Mouse (Mus musculus): Measurements from ENCODE around the gene Mboat7.

The Mboat7 gene

DNA sequence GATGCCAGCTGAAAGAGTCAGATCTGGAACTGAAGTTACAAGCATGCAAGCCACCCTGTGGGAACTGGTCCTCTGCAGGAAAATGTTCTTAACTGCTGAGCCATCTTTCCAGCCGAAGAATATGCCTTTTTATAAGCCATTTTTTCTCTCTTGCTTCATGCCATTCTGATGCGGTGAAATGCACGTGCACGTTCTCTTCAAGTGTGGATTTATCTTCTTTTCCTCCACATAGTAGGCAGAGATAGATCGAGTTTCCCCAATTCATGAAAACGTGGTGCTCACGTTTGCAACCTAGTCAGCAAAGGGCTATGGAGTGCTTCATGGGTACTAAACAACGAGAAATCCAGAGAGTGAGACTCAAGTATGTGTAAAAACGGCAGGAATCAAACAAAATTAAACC lies 49.5 kb downstream of the Mboat7 start:
- no peak for DNase-seq (ENCODE audit: low spot score in 2 of 2)

DNA sequence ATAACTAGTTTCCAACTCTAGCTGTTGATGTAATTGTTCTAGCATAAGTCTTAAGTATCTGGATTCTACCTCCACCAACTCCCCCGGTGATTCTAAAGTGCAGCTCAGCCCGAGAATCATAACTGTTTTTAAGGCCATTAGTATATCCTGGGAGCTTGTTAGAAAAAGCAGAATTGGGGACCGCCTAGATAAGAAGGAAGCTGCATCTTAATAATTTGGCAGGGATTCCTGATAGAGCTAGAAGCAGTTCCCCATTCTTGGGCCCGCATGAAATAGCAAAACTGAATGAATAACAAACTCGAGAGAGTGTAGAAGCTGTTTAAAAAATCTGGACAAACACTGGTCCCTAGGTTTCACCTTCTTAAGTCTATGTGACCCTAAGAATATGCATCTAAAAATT lies 49.9 kb downstream of the Mboat7 start:
- no peak for DNase-seq (ENCODE audit: low spot score in 2 of 2)

DNA sequence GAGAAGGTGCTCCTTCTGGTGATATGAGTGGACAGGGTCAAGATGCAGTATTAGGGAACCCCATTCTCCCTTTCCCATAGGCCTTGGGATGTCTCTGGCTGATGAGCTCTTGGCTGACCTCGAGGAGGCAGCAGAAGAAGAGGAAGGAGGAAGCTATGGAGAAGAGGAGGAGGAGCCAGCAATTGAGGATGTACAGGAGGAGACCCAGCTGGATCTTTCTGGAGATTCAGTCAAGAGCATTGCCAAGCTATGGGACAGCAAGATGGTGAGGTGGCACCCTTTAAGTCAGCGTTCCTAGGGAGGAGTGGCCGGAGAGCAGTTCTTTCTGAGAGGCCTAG lies 62.9 kb downstream of the Mboat7 start:
- DNase-seq (ENCODE audit: low spot score in 2 of 2): no peak

DNA sequence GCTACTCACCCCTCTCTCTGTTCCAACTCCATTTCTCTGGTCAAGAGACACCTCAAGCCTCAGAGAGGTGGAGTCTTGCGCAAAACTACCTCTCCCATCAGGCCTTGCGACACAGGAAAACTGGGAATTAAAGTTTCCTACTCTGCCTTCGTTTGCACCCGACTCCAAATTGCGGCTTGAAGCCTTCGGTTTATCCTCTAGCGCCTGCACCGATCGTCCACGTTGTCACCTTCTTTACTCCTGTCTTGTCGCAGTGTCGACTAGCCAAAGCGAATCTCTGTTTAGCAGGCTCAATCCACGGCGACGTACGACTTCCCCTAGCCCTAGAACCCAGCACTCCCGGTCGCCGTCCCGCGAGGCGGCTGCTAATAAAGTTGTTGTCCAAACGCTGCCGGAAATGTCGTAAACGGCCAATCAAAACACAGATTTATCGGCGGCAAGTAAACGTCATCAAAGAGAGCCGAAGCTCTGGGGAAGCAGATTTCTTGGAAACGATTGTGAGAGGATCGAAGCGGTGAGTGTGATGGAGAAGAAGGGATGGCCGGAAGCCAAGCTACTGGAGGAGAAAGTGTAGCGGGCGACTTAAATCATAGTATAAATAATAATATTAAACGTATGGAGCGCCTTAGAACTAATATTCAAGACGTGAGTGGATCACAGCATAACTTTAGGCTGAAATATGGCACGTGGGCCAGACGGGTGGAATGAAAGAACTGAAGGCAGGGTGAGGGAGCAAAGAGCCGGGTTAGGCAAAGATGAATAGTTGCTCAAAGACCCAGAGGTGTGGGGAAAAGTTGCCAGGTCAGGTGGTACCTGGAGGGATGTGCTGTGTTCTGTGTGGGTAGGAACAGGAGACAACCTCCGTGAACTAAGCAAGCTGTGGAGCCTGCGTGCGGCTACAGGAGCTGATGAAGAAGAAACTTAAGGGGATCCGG lies 63.5 kb downstream of the Mboat7 start, which contains the start of the genes Tfpt and Prpf31:
TSS of gene Tfpt (minus strand) at position 387 of the 935 bp plus-strand sequence.
TSS of gene Prpf31 (plus strand) at position 443 of the 935 bp plus-strand sequence.
- DNase-seq (ENCODE audit: low spot score in 2 of 2): peak; percentile 92

DNA sequence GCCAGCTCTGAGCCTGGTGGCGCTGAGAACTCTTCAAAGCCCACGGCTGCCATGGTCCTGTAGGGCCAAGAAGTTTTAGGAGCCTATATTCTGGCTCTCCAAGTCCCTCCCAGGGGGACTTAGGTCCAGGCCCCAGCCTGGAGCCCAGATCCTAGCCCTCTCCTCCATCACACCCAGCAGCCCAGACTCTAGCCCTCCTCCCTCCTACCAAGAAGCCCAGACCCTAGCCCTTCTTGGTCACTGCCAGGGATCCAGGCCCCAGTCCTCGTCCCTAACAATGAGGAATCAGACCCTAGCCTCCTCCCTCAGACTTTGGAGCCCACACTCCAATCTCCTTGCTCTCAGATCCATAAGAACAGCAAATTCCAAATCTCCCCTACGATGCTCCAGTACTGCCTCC lies 64.3 kb downstream of the Mboat7 start:
- DNase-seq (ENCODE audit: low spot score in 2 of 2): no peak
